In genomic region chr2:31219470-31219869, GRCm38 (mm10) we compare ENCODE assay signal across 28 mouse cellular contexts. TPM values are rescaled to one million over a fixed set of nuclear protein-coding genes. Genes with fewer than 3 reads are reported as not detected.
DNase-seq lines count a peak whose midpoint lies in the region; ATAC-seq lines count a peak whose summit lies in the region.
"Had no signal": no experiment of that assay in that cellular context is flagged by ENCODE, and none has a peak within 500 bp of the region (broad histone marks: within the 10 kb centered on the region; RNA-seq: fewer than 3 reads in every experiment).

No protein-coding gene starts in this region.

- peaks cover 58% of the 10 kb centered on the region for H3K4me1 ChIP-seq in heart, embryonic 10.5 days
- H3K4me1 ChIP-seq in heart, embryonic 13.5 days, result peaks cover 51% of the 10 kb centered on the region
- H3K4me1 ChIP-seq in heart, embryonic 16.5 days (ENCODE audit: control insufficient read depth, insufficient read depth, low read length), result peaks cover 38% of the 10 kb centered on the region
- H3K4me1 ChIP-seq: embryonic facial prominence, embryonic 10.5 days; embryonic facial prominence, embryonic 13.5 days; forebrain, embryonic 12.5 days; intestine, embryonic 15.5 days had no signal

- H3K27me3 ChIP-seq in heart, embryonic 10.5 days (ENCODE audit: insufficient read depth, poor library complexity, severe bottlenecking), result no peaks in the 10 kb centered on the region
- no peaks in the 10 kb centered on the region for H3K27me3 ChIP-seq in heart, embryonic 13.5 days (replicated peaks)
- H3K27me3 ChIP-seq in heart, embryonic 16.5 days (ENCODE audit: control insufficient read depth, insufficient read depth, low read length), result no peaks in the 10 kb centered on the region
- H3K27me3 ChIP-seq: embryonic facial prominence, embryonic 13.5 days; forebrain, embryonic 12.5 days; forebrain, embryonic 15.5 days; hindbrain, embryonic 13.5 days; intestine, embryonic 15.5 days had no signal

- H3K36me3 ChIP-seq in heart, embryonic 10.5 days, result peaks cover 29% of the 10 kb centered on the region
- peaks cover 23% of the 10 kb centered on the region for H3K36me3 ChIP-seq in heart, embryonic 13.5 days
- H3K36me3 ChIP-seq in heart, embryonic 16.5 days (ENCODE audit: control insufficient read depth, insufficient read depth), result 0 out of 2 replicates have a peak, but pooled peaks cover 2% of the 10 kb centered on the region
- H3K36me3 ChIP-seq: intestine, embryonic 15.5 days had no signal

- H3K27ac ChIP-seq in heart, embryonic 10.5 days, result peak overlapping the region; percentile 52; the same call in 1 of the 2 replicates
- peak overlapping the region; percentile 71 for H3K27ac ChIP-seq in heart, embryonic 13.5 days (replicated peaks)
- H3K27ac ChIP-seq in heart, embryonic 16.5 days (ENCODE audit: low read length), result peak overlapping the region; percentile 76
- H3K27ac ChIP-seq: embryonic facial prominence, embryonic 10.5 days; embryonic facial prominence, embryonic 13.5 days; forebrain, embryonic 12.5 days; forebrain, embryonic 15.5 days; hindbrain, embryonic 10.5 days; hindbrain, embryonic 13.5 days; intestine, embryonic 15.5 days had no signal

- H3K4me2 ChIP-seq in heart, embryonic 13.5 days, result no peak overlapping the region
- no peak overlapping the region for H3K4me2 ChIP-seq in heart, embryonic 16.5 days (ENCODE audit: low read depth, low read length)
- H3K4me2 ChIP-seq: embryonic facial prominence, embryonic 13.5 days; forebrain, embryonic 12.5 days; forebrain, embryonic 15.5 days; hindbrain, embryonic 13.5 days; intestine, embryonic 15.5 days had no signal

- no peak for ATAC-seq in heart, embryonic 13.5 days (ENCODE audit: extremely low read depth, insufficient number of reproducible peaks, low FRiP score, low TSS enrichment)
- peak; percentile 55 for ATAC-seq in heart, embryonic 16.5 days (replicated peaks; ENCODE audit: extremely low read depth, insufficient read depth, low FRiP score)
- ATAC-seq: activated CD4-positive, CD25-positive, alpha-beta regulatory T cell, adult 4 months; forebrain, embryonic 15.5 days; hindbrain, embryonic 16.5 days; intestine, embryonic 15.5 days had no signal

- no peaks in the 10 kb centered on the region for H3K9me3 ChIP-seq in heart, embryonic 10.5 days
- H3K9me3 ChIP-seq in heart, embryonic 13.5 days, result no peaks in the 10 kb centered on the region
- no peaks in the 10 kb centered on the region for H3K9me3 ChIP-seq in heart, embryonic 16.5 days (replicated peaks; ENCODE audit: control insufficient read depth, low read length)
- H3K9me3 ChIP-seq: embryonic facial prominence, embryonic 10.5 days; embryonic facial prominence, embryonic 13.5 days; forebrain, embryonic 12.5 days; forebrain, embryonic 15.5 days; hindbrain, embryonic 10.5 days; hindbrain, embryonic 13.5 days; intestine, embryonic 15.5 days had no signal

- H3K4me3 ChIP-seq in heart, embryonic 10.5 days, result no peak overlapping the region
- H3K4me3 ChIP-seq in heart, embryonic 13.5 days, result no peak overlapping the region
- no peak overlapping the region for H3K4me3 ChIP-seq in heart, embryonic 16.5 days (ENCODE audit: low read length)
- H3K4me3 ChIP-seq: embryonic facial prominence, embryonic 10.5 days; embryonic facial prominence, embryonic 13.5 days; erythroblast, embryonic 14.5 days; forebrain, embryonic 12.5 days; forebrain, embryonic 15.5 days; hindbrain, embryonic 10.5 days; hindbrain, embryonic 13.5 days; intestine, embryonic 15.5 days had no signal

- intact Hi-C loops in heart, postnatal 36 days (cut with DNase I), result no loop called here
- intact Hi-C loops in heart, postnatal 14 days (cut with DNase I), result no loop called here
- intact Hi-C loops in heart, postnatal 25 days (cut with DNase I), result no loop called here

- H3K9ac ChIP-seq in heart, embryonic 13.5 days, result peak overlapping the region; percentile 34; the same call in 1 of the 2 replicates
- H3K9ac ChIP-seq in heart, embryonic 16.5 days (ENCODE audit: low read length), result no peak overlapping the region
- H3K9ac ChIP-seq: embryonic facial prominence, embryonic 13.5 days; forebrain, embryonic 12.5 days; forebrain, embryonic 15.5 days; hindbrain, embryonic 13.5 days; intestine, embryonic 15.5 days had no signal

- no peak for DNase-seq in heart, embryonic 10.5 days (ENCODE audit: low spot score)
- DNase-seq in heart, postnatal 36 days, result no peak
- no peak for DNase-seq in heart, postnatal 14 days
- no peak for DNase-seq in heart, postnatal 25 days (ENCODE audit: low spot score)
- DNase-seq in lung, postnatal 10 days, result peak; percentile 21
- no peak for DNase-seq in lung, adult 18-20 months
- DNase-seq: adrenal gland, adult 8-10 months; adrenal gland, postnatal 25 days; cerebellum, adult 11-12 months; cerebellum, adult 8-10 months; cerebellum, postnatal 10 days; cerebellum, postnatal 36 days; embryo, embryonic 11 days; gastrocnemius, postnatal 25 days; kidney, adult 11 months; kidney, adult 8-10 months had no signal

- 62% methylated on average over 6 of the region's 6 CpGs for WGBS in heart, embryonic 10.5 days
- WGBS in heart, embryonic 13.5 days, result 47% methylated on average over 6 of the region's 6 CpGs
- 44% methylated on average over 6 of the region's 6 CpGs for WGBS in heart, embryonic 16.5 days

RNA-seq across cellular contexts. Expression of gene Ncs1, which starts 26.2 kb away (rescaled TPM):
- 44.7 and 51.8 TPM in 2 replicates for polyA plus RNA-seq in heart, embryonic 10.5 days (2016; fragmentation: Nextera tagmentation; extraction: Ambion mirVana)
- 10 to 100 TPM in 1 of 2 experiments, 1 to 10 TPM in 1; 9.5 to 10.5 TPM for total RNA-seq in heart, postnatal 36 days (2021)
- 36.3 and 39.4 TPM in 2 replicates for polyA plus RNA-seq in heart, embryonic 13.5 days (2015; fragmentation: Nextera tagmentation; extraction: Ambion mirVana)
- total RNA-seq in heart, postnatal 14 days (2021), result 10 to 100 TPM in 1 of 2 experiments, 1 to 10 TPM in 1; 7.9 to 11.9 TPM
- polyA plus RNA-seq in heart, embryonic 16.5 days (2015; fragmentation: Nextera tagmentation; extraction: Ambion mirVana), result 29.4 and 32.1 TPM in 2 replicates
- total RNA-seq in heart, postnatal 25 days (2021), result 10 to 100 TPM; 11.3 to 11.6 TPM
- polyA plus RNA-seq: erythroblast, embryonic 14.5 days had no signal
